Mouse (Mus musculus): Measurements from ENCODE around the gene Pdha1.

DNA sequence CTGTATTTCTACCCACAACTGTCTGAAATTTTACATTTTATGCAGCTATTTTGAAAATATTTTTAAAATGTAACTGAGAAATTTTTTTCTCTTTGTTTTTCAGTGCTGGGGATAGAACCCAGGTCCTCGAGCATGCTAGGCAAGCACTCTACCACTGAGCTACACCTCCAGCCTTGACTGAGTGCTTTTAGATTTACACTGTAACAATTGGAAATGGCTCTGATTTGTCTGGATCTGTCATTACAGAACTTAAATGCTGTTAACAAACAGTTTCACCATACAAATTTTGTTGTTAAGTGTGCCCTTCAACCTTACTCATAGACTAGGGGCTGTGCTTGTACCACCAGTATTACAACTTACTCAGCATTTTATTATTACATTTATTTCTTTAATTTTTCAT lies 46.2 kb downstream of the Pdha1 start:
- no peak for TF ChIP-seq CTCF (IDR thresholded peaks at IDR 0.05; ENCODE audit: low read depth)
- TF ChIP-seq EP300 (optimal IDR thresholded peaks at IDR 0.05): no peak
